Mouse (Mus musculus): ENCODE measurements at regions not wholly inside any gene's neighbourhood (a gene's known extent, or its start where the extent isn't known, plus 50 kb on each side); places are given as distances from the start of the nearest gene placed in this dataset.
A peak's percentile ranks its signal among the peaks of the same experiment; 100 is the strongest.

DNA sequence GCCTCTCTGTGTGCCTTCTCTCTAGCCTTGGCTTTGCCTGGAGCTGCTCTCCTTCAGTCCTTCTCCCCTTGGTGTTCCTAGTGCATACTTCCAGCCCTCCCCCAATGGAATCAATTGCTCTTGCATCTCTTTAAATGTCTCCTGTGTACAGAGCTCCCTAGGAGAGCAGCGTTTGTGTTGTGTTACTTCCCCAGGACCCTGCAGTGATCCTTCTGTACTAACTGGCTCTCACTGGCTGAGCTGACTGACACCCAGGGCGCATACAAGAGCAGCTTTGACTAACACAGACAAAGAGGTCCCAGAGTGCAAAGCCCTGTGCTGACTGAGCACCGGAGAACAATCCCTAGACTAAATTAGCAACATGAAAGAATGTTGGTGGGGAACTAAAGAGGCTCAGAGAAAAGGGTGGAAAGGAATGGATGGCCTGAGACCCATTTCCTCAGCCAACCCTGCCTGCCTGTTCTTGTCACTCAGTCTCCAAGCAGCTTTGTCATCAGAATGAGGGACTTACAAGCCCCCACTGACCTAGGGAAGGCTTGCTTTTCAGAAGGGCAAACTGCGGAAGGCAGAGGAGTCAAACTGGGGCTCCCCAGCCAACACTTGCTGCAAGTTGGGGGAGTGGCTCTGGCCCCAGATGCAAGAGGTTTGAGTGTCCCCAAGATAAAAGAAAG lies 476.4 kb upstream of the Tmem132c start:
- DNase-seq, result no peak

DNA sequence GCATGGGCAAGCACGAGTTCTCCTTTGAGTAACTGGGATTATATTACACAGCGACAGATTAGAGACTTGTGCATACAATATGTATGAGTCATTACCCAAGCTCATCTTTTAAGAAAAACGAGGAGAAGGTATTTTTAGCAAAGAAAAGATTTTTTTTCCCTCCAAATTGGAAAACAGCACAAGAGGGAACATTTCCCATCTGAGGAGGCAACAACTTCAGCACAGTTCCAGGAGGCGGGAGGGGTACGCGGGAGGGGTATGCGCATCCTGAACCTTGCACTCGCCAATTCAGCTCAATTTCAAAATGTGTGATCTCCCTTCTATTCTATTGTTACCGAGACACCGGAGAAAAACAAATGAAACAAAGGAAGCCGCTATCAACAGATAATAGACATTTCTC lies 472.6 kb upstream of the Tmem132c start:
- DNase-seq, result no peak

DNA sequence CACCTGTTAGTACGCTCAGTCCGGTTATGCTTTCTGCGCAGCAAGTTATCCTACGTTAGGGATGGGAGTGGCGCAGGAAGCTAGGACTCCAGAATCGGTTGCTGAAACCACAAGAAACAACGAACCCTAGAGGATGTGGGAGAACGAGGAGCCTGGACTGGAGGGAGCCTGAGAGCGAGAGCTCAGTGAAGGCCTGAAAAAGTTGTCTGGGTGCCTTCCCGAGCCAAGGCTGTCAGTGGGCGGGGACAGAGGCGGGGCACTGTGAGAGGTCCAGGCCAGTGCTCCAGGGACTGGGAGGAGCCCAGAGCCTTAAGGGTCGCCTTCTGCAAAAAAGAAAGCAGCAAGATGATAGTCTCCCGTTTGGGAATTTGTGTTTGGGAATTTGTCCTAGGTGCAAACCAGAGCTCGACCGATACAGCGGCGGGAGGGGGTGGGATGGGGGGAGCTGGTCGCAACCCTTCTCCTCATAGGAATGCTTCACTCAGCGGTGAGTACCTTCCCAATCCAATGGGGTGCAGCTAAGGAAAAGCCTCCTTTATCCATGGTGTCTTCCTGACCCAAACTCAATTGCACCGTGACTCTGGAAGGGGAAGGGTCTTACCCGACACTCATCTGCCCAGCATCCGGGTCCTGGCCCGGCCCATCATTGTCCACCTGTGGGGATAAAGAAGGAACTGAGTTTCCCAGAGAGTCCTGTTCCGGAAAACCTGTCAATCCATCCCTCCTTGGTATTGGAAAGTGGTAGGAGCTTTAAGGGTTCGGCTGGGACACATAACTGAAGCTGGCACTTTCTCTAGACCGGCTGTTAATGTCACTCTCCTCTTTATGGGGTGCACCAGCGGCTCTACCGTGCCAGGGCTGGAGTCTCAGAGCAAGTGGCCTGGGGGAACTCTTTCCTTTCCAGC lies 453.6 kb upstream of the Tmem132c start:
- peak; percentile 59 for DNase-seq

DNA sequence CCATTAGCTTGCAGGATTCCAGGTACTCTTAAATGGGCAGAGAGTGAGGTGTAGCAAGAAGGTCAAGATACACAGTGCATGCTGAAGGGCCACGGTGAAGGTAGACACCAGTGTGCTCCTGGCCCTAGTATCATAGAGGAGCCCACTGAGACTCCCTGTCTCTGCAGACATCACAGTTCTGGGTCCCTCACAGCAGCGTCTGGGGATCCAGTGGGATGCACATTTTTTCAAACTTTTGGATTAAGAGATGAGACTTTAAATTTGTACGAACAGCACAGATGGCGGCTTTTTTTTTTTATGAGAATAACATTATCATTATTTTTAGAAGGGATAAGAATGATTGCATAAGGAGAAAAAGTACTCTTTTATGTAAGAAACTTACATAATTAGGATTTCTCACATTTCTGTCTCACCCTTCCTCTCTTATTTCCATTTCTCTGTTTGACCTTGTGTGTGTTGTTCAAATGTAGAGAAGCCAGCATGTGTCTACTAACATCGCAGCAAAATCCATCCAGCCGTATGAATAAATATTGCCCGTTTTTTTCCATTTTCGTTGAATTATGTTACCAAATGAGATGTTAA lies 441.8 kb upstream of the Tmem132c start:
- DNase-seq, result no peak

DNA sequence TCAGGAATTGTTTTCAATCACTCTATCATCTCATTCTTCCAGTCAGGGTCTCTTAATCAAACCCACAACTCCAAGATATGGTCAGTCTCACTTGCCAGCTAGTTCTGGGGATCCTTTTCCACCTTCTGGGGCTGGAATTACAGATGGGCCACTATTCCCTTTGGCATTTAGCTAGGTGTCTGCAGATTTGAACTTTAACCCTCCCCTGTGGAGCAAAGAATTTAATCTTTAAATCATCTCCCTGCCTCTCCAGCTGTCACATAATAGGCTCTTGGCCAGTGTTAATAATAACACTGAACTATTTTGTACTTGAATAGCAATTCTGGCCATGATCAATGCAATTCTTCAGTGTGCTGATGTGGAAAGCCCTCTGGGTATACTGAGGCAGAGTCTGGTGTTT lies 435.0 kb upstream of the Tmem132c start:
- no peak for DNase-seq

DNA sequence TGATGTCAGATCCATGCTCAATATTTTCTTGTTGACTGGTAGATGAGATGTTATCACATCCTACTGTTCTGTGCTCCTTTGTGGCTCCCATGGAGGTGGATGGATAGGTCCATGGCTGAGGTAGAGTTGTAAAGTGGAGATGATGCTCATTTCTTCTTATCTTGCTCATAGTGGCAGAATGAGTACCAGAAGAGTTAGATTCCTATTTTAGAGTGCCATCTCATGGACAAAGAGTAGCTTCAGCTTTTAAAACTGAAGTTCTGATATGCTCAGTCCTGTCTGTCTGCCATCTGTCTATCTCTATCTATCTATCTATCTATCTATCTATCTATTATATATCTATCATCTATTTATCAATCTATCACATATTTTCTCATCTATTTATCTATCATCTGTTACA lies 425.5 kb upstream of the Tmem132c start:
- no peak for DNase-seq

DNA sequence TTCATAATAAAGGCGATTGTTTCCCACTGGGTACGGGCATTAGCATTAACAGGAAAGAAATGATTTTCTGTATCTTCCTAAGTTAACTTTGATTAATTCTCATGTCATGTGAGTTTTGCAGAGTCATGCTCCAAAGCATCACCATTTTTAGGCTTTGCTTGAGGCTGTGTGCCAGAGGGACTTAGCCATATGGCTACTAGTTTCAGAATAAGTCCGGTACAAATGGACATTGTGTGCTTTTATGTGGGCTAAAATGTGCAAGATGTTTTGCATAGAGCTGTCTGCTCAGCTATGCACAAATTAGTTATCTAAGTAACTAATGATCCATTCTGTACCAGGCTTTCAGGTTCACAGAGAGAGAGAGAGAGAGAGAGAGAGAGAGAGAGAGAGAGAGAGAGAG lies 406.2 kb upstream of the Tmem132c start:
- no peak for DNase-seq

DNA sequence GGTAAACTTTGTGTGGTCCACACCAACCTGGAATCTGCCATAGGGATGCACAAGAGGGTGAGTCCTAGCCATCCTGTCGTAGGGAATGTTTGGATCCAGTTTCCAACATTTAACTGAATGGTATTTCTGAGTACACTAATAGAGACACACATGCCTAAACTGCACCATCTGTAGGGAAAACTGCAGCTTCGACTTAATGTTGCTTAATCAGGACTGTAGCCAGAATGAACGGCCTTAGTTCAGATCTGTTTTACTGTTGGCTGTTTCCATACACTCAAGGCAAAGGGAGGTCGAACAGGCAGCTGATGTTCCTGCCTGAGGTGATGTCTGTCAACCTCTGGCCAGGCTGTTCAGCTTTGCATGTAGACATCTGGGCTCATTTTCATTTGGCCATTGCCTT lies 399.0 kb upstream of the Tmem132c start:
- DNase-seq, result no peak

DNA sequence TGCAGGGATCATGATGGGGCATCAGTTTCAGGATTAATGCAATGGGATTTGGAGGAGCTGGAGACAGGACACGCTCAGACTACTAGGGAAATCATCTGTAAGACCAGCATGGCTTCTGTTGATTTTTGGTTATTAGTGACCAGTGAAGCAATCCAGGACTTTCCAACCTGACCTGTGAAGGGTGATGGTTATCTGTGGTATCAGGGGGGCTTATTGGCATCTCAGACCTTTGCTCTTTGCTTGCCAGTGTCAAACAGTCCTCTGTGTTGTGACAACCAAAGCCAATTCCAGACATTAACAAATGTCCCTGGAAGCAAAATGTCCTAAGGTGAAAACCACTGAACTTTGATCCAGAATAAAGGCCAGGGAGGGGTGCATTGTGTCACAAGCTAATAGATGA lies 379.5 kb upstream of the Tmem132c start:
- no peak for DNase-seq

DNA sequence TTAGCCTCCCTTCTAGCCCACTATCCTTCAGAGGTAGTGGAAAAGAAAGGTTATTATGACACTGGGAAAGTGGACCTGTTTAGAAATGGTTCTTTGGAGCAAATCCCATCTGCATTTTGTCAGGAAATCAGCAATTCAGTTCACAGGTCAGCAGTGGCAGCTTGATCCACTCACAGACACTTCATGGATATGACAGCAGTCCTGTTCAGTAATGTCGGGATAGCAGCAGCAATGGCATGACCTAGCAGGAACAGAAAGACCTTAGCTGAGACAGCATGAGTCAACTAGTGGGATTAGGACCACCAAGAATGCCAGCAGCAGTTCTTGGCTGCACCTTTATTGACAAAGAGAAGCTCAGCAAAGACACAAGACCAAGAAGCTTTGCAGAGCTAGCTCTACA lies 365.8 kb upstream of the Tmem132c start:
- no peak for DNase-seq

DNA sequence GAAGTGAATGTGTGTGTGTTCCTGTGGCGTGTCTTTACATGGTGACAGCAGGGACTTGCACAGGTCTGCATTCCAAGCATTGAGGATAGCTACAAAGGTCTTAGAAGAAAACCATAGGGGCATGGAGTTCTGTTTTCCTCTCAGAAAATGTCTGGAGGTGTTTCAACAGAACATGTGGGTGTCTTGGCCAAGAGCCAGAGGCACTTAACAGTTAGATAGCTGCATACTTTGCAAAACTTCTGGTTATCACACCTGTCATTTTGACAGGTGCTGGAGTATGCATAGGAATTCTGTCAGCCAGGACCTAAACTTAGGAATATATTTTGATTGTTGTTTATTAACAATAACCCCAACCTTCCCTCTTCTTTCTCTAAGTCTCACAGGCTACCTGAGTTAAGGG lies 350.9 kb upstream of the Tmem132c start:
- DNase-seq, result no peak

DNA sequence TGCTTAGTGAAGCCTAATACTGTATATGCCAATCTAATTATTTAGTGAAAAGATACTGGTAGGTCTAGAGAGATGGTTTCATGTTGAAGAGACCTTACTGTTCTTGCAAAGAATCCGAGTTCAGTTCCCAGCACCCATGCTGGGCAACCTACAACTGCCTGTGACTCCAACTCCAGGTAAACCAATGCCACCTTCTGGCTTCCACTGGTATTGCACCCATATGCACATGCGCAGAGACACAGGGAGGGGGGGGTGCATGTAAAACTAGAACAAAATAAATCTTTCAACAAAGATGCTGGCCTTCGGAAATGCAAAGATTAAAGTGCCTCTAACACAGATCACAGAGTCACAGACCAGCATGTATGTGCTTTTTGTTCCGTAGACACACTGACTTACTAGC lies 348.5 kb upstream of the Tmem132c start:
- DNase-seq, result no peak

DNA sequence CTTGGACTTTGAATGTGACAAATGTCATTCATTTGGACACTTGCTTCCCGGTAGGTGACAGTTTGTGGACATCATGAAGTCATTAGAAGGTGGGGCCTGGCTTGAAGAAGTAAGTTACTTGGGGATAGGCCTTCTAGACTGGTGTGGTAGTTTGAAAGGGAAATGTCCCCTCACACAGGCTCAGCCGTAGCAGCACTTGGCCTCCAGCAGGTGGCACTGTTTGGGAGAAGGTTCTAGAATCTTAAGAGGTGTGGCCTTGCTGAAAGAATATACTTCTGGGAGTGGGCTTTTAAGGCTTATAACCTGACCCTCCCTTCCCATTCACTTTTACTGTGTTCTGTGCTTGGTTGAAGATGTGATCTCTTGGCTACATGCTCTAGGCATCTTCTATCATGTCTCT lies 331.5 kb upstream of the Tmem132c start:
- DNase-seq, result no peak

DNA sequence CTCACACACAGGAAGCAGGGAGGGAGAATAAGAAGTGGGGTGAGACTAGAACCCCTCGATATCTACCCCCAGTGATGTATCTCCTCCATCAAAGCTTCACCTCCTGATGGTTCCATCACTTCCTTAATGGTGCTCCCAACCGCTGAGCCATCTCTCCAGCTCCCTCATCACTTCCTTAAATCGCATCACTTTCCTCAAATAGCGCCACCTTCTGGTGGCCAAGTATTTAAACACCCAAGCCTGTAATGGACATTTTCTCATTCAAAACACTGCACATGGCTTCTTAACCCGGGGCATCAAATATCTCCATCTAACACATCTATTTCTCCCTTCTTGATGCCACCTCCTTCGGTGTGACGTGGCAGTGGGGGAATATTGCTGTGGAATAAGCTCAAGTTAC lies 324.3 kb upstream of the Tmem132c start:
- DNase-seq, result no peak

DNA sequence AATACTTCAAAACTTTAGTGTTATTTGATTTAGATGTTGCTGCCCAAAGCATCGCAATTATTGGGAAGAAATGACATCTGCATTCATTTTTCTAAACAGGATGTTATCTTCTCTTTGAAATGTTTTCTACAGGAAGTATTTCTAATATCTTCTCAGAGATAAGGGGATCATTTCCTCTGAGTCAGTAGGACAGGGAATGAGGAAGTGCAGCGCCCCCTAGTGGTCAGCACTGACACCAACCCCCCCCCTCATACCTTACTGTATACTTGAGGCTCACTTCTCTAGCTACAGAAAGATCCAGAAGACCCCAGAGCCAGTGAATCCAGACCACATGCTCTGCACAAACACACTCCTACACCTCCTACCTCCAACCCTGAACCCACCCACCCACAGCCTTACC lies 308.1 kb upstream of the Tmem132c start:
- DNase-seq, result no peak

DNA sequence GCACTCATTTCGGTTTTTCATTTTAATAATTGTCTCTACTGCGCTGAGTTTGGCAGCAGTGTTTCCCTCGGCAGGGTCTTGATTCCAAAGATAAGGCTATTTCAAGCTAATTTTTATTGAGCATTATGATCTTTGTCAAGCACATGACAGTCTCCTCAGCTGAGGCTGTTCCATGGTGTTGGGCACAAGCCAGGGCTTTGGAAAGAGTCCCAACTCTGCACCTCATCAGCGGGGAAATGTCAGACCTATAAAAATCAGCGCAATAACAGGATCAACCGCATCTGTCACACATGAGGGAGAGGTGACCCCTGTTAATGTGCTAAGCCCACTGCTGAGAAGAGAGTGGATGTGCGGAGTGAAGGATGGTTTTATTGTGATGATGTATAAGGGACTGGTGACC lies 296.7 kb upstream of the Tmem132c start:
- no peak for DNase-seq

DNA sequence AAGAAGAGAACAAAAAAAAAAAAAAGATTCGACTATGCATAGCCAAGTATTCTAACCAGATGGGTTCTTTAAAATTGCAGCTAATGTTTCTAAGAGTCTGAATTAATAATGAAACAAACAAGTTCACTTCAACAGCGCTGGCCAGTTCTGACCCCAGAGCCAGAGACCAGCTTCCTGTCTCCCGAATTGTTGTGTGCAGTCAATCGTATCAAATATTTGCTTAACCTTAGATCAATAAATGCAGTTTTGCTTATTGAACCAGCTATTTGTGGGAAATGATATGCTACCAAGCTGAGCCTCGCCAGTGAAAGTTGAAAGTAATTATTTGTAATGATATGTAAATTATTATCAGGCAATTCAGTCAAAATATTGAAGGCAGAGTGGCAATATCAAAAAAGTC lies 287.4 kb upstream of the Tmem132c start:
- no peak for DNase-seq

DNA sequence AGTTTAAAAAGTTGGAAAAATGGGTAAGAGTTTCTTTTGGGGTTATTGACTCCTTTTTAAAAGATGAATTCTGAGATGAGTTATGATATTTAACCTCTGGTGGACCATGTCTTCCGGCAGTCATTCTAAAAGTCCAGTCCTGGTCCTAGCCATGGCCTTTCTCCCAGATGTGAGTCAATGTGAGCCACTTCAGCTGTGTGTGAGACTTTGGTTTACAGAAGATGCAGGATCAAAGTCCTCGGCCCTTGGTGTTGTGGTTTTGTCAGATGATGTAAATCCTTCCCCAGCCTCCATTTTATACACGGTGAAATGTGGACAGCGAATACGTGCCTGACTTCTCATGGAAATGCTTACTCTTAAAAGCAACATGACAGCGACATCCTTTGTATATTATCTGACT lies 287.0 kb upstream of the Tmem132c start:
- no peak for DNase-seq

DNA sequence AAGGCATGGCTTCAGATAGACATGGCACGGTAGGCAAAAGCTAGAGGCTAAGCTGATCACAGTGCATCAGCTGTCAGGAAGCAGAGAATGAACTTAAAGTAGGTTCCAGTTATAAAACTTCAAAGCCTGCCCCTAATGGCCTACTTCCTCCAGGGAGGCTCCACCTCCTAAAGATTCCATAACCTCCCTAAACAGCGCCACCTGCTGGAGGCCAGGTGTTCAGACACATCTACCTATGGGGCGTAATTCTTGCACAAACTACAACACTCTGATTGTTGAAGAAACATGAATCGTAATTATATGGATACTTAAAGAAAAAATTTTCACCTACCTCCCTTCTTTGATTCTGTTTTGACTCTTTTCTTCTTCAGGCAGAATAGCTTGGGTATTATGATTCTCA lies 277.0 kb upstream of the Tmem132c start:
- DNase-seq, result no peak

DNA sequence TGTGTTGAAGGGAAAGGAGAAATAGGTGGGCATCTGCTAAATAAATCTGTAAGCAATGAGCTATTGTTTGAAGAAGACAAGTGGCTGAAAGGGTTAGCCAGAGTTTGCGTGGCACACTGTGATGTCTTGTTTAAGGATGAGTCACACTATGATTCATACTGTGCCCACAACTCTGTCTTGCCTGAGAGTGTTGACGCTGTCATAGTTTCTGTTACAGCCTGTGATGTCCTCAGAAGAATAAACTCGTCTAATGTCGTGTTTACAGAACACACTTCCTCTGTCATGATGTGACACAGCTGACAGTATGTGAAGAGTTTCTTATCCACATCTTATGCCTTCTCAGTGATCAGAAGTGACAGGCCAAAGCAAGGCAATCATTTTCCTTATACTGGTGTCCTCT lies 274.5 kb upstream of the Tmem132c start:
- DNase-seq, result no peak

DNA sequence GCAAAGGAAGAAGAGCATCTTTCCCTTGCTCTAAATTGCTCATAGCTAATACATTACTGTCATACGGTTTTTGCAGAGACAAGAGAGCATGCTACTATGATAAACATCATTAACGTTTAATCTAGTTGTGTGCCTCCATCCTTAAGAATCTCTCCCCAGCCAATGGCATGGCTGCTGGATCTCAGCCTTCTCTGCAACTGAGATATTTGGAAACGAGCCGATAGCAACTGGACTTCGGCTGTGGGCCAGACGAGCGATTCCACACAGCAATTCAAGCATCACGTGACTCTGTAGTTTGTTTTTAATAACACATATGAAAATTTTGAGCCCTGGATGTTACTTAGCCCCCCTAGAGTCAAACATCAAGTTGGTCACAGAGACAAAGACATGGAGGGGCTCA lies 272.2 kb upstream of the Tmem132c start:
- no peak for DNase-seq

DNA sequence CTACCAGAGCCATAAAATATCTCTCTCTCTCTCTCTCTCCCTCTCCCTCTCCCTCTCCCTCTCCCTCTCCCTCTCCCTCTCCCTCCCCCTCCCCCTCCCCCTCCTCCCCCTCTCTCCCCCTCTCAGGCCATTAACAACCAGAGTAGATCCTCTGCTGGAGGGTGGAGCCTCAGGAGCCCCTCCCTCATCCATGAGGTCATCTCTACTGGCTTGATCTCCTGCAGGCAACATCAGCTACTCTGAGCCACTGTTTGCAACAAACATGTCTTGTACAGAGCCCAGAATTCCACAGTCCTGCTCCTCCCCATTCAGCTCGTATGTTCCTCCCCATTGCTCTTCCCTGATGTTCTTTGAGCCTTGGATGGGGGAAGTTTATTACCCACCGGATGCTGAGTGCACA lies 270.3 kb upstream of the Tmem132c start:
- no peak for DNase-seq

DNA sequence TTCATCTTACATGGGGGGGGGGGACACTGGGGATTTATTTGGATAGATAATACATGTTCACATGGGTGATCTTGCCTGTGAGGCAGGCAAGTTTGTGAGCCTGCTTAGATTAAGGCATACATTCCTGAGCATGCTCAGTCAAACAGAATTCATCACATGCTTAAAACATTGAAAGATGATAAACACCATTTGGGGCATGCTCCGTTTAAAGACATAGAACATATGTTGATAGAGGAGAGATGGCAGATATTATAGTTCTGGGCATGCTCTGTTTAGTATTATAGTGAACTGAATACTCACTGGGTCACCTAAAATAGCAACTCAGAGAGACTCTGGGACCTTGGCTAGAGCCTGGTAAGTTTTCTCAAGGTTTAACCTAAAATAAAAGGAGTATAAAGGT lies 269.6 kb upstream of the Tmem132c start:
- no peak for DNase-seq

DNA sequence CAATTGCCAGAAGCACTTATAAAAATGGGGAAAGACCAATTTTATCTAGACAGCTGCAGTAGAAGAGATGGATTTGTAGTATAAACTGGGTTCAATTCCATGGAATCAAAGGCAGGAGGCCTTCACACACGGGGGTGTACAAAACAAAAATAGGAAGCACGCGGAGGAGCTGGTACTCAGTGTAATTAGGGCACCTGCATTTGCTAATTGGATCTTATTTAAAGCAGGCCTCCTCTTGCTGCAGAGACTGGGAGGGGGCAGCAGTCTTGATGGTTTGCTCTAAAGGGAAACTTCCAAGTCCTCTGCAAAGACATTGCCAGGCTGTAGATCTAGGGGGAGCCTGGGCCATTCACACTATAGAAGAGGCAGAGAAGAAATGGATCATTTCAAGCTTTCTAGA lies 268.2 kb upstream of the Tmem132c start:
- DNase-seq, result no peak

All from kidney, postnatal 14 days (tissue).